Mouse (Mus musculus) kidney, adult 2 months (tissue): ENCODE data around the gene Casq1. TPM values are rescaled to one million over a fixed set of nuclear protein-coding genes. Genes with fewer than 3 reads are reported as not detected.
A peak's percentile ranks its signal among the peaks of the same experiment; 100 is the strongest.

Experiments used
- DNase-seq: peaks from one replicate; pipeline ENCODE4 v3.0.0; 2021
- H3K27ac ChIP-seq: fragments of 200-500 bp; 2 replicates; pipeline ENCODE4 v1.5.1; 2012; ENCODE audit warnings: low read depth, low read length, control low read depth, inconsistent platforms; ENCODE audit not compliant: insufficient read depth
- H3K27me3 ChIP-seq: fragments of 200-500 bp; replicated peaks from 2 replicates; pipeline ENCODE4 v1.6.1; 2012; ENCODE audit warnings: mild to moderate bottlenecking, moderate library complexity, low read length, inconsistent platforms; ENCODE audit not compliant: control insufficient read depth, insufficient read depth
- H3K36me3 ChIP-seq: fragments of 200-500 bp; 2 replicates; pipeline ENCODE4 v1.6.1; 2012; ENCODE audit warnings: mild to moderate bottlenecking, moderate library complexity, low read length, inconsistent platforms; ENCODE audit not compliant: control insufficient read depth, insufficient read depth
- H3K4me1 ChIP-seq: fragments of 200-500 bp; 2 replicates; pipeline ENCODE4 v1.6.1; 2011; ENCODE audit warnings: low read length; ENCODE audit not compliant: control insufficient read depth, insufficient read depth
- H3K4me3 ChIP-seq: fragments of 200-500 bp; 2 replicates; pipeline ENCODE4 v1.5.1; 2011; ENCODE audit warnings: mild to moderate bottlenecking, low read depth, low read length, control low read depth; ENCODE audit not compliant: insufficient read depth
- CTCF ChIP-seq: fragments of 200-500 bp; conservative IDR thresholded peaks from 2 replicates; pipeline ENCODE4 v1.5.1; 2011; ENCODE audit warnings: low read depth, mild to moderate bottlenecking, control low read depth, low read length, moderate library complexity, mixed read lengths; ENCODE audit not compliant: insufficient read depth, insufficient read length
- POLR2A ChIP-seq: fragments of 200-500 bp; IDR thresholded peaks from one replicate; pipeline ENCODE4 v1.6.1; 2011; ENCODE audit warnings: low read depth, low read length, control low read depth
- WGBS: fragments of 180-500 bp; shearing (Covaris S2); methylation state at CpG from one replicate; pipeline ENCODE4 v1.1.7; 2018; 5-methylcytosine and 5-hydroxymethylcytosine counted together
- polyA plus RNA-seq: library from polyadenylated mRNA; depleted of rRNA; stranded (reverse); fragments of >200 nt; gene quantifications from 2 replicates; pipeline ENCODE4 v1.2.3, GENCODE M21; 2012

The Casq1 gene
- polyA plus RNA-seq, 1 experiment: 27.1 TPM

- Histone ChIP-seq H3K27ac (peak overlapping the region; percentile 75), H3K36me3 (no peaks in the 10 kb centered on the region), H3K27me3 (no peaks in the 10 kb centered on the region), H3K4me1 (no peaks in the 10 kb centered on the region), H3K4me3 (no peak overlapping the region)
- peak; percentile 84 for DNase-seq
- 29% methylated on average over 2 of the region's 2 CpGs for WGBS
- no peak for TF ChIP-seq POLR2A
- no peak for TF ChIP-seq CTCF
Measured at GRCm38 (mm10) chr1:172242401-172242800, 22.7 kb upstream of the Casq1 start.

GRCm38 (mm10) chr1:172240945-172241708 lies 21.5 kb upstream of the Casq1 start:
- no peaks in the 10 kb centered on the region for H3K4me1 ChIP-seq
- DNase-seq: peak; percentile 52
- 29% methylated on average over 6 of the region's 6 CpGs for WGBS
- H3K4me3 ChIP-seq: no peak overlapping the region
- no peaks in the 10 kb centered on the region for H3K27me3 ChIP-seq
- H3K36me3 ChIP-seq: no peaks in the 10 kb centered on the region
- peak overlapping the region; percentile 35; the same call in 1 of the 2 replicates for H3K27ac ChIP-seq
- TF ChIP-seq CTCF (no peak), POLR2A (no peak)

GRCm38 (mm10) chr1:172229215-172229614 lies 9.5 kb upstream of the Casq1 start:
- TF ChIP-seq POLR2A: no peak
- TF ChIP-seq CTCF: no peak
- H3K36me3 ChIP-seq: no peaks in the 10 kb centered on the region
- H3K4me3 ChIP-seq: no peak overlapping the region
- H3K27ac ChIP-seq: no peak overlapping the region
- H3K4me1 ChIP-seq: no peaks in the 10 kb centered on the region
- no peaks in the 10 kb centered on the region for H3K27me3 ChIP-seq
- WGBS: 78% methylated on average over 1 of the region's 1 CpGs
- no peak for DNase-seq

GRCm38 (mm10) chr1:172228209-172228608 lies 8.5 kb upstream of the Casq1 start:
- H3K27ac ChIP-seq: no peak overlapping the region
- TF ChIP-seq POLR2A (no peak), CTCF (no peak)
- H3K4me1 ChIP-seq: no peaks in the 10 kb centered on the region
- WGBS: 65% methylated on average over 2 of the region's 2 CpGs
- peak; percentile 63 for DNase-seq
- H3K27me3 ChIP-seq: no peaks in the 10 kb centered on the region
- no peak overlapping the region for H3K4me3 ChIP-seq
- H3K36me3 ChIP-seq: no peaks in the 10 kb centered on the region

GRCm38 (mm10) chr1:172221297-172222063 lies 1.8 kb upstream of the Casq1 start:
- no peaks in the 10 kb centered on the region for H3K36me3 ChIP-seq
- no peak overlapping the region for H3K4me3 ChIP-seq
- 81% methylated on average over 11 of the region's 11 CpGs for WGBS
- no peak for DNase-seq
- TF ChIP-seq CTCF: no peak
- TF ChIP-seq POLR2A: no peak
- H3K27ac ChIP-seq: peak overlapping the region; percentile 26; the same call in 1 of the 2 replicates
- peaks cover 4% of the 10 kb centered on the region; the same call in 1 of the 2 replicates for H3K4me1 ChIP-seq
- no peaks in the 10 kb centered on the region for H3K27me3 ChIP-seq

- Histone ChIP-seq H3K27ac (peak overlapping the region; percentile 25; the same call in 1 of the 2 replicates), H3K4me3 (no peak overlapping the region), H3K27me3 (no peaks in the 10 kb centered on the region), H3K36me3 (no peaks in the 10 kb centered on the region), H3K4me1 (peaks cover 4% of the 10 kb centered on the region; the same call in 1 of the 2 replicates)
- TF ChIP-seq POLR2A: no peak
- TF ChIP-seq CTCF: no peak
- 25% methylated on average over 10 of the region's 10 CpGs for WGBS
- peak; percentile 90 for DNase-seq
Measured at GRCm38 (mm10) chr1:172220414-172220813, 746 bp upstream of the Casq1 start.

GRCm38 (mm10) chr1:172218164-172218910 lies 1.3 kb downstream of the Casq1 start:
- TF ChIP-seq CTCF (no peak), POLR2A (no peak)
- Histone ChIP-seq H3K36me3 (no peaks in the 10 kb centered on the region), H3K4me3 (no peak overlapping the region), H3K27me3 (no peaks in the 10 kb centered on the region), H3K27ac (no peak overlapping the region), H3K4me1 (peaks cover 4% of the 10 kb centered on the region; the same call in 1 of the 2 replicates)
- no peak for DNase-seq
- 75% methylated on average over 15 of the region's 15 CpGs for WGBS
